Mouse (Mus musculus): ENCODE measurements around the gene Lurap1.

Gene Lurap1

GRCm38 (mm10) chr4:116110695-116111094, 40.4 kb downstream of the Lurap1 start:
- DNase-seq (ENCODE audit: low read depth, low spot score), result no peak

GRCm38 (mm10) chr4:116105278-116105677, 45.9 kb downstream of the Lurap1 start:
- no peak for DNase-seq (ENCODE audit: low read depth, low spot score)

- no peak for DNase-seq (ENCODE audit: low read depth, low spot score)
These were observed 50.2 kb downstream of the Lurap1 start for GRCm38 (mm10) chr4:116100959-116101358.

- DNase-seq (ENCODE audit: low read depth, low spot score), result no peak
These were observed 53.9 kb downstream of the Lurap1 start for GRCm38 (mm10) chr4:116097211-116097610.

GRCm38 (mm10) chr4:116096291-116096690, 54.8 kb downstream of the Lurap1 start:
- no peak for DNase-seq (ENCODE audit: low read depth, low spot score)

GRCm38 (mm10) chr4:116088510-116089249, 62.5 kb downstream of the Lurap1 start:
- peak; percentile 56 for DNase-seq (ENCODE audit: low read depth, low spot score)

Measured in ZHBTc4 (cell line).